Mouse (Mus musculus) kidney, postnatal 14 days (tissue): ENCODE results near the gene Lin28b.
A peak's percentile ranks its signal among the peaks of the same experiment; 100 is the strongest.
"Not testable (repeated sequence)": the region's sequence is repeated elsewhere in the genome, so short reads cannot be mapped to it uniquely, and the experiment has no call there.

Experiments used
- DNase-seq: peaks from one replicate; pipeline ENCODE4 v3.0.0; 2022; ENCODE audit warnings: mixed read lengths

The Lin28b gene

DNA sequence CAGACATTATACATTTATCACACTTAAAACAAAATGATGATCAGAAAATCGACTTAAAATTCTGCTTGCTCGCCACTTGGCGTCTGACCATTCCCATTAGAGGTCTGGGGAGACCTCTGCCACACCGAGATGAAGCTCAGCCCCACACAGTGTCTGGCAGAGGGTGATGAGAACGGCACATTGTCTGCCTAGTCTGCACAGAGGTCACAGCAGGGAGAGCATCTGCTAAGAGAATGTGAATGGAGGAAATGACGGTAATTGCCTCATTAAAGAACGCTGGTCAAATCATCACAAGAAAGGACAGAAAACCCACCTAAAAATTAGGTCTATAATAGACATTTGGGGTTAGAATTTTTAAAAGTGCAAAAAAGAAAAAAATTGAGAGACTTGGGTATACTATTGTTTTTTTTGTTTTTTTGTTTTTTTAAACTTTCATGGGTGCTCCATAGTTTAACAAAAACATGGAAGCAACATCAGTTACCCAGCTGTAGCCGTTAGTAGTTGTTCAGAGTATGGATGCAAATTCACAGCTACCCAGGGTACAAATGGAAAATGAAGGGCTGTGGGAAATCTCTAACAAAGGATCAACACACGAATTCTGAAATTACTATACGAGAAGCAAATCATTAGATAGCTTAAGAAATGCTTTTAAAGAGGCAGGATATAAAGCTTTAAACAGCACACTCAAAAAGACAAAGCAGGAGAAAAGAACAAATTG lies 75.4 kb downstream of the Lin28b start:
- DNase-seq = no peak

GRCm38 (mm10) chr10:45399702-45400243 lies 86.4 kb downstream of the Lin28b start:
- DNase-seq = no peak

DNA sequence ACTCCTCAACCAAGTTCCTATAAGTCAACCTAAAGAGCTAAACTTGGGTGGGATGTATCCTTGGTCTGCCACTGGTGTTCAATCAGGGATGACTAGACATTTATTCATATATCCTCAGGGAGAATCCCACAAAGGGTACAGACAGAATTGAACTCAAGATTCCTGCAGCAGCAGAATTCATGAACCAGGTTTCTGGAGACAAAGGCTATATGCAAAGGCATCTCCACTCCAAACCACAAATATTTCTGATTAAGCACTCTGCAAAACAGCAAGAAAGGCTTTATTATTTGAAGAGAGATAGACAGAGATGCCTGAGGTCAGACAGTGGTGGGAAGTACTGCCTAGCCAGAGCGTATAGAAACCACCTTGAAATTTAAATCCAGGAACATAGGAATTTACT lies 88.0 kb downstream of the Lin28b start:
- DNase-seq = no peak

GRCm38 (mm10) chr10:45382637-45382958 lies 103.6 kb downstream of the Lin28b start:
- no peak for DNase-seq

GRCm38 (mm10) chr10:45381937-45382636 lies 104.1 kb downstream of the Lin28b start:
- DNase-seq = no peak

GRCm38 (mm10) chr10:45378269-45378668 lies 107.9 kb downstream of the Lin28b start:
- DNase-seq = no peak

DNA sequence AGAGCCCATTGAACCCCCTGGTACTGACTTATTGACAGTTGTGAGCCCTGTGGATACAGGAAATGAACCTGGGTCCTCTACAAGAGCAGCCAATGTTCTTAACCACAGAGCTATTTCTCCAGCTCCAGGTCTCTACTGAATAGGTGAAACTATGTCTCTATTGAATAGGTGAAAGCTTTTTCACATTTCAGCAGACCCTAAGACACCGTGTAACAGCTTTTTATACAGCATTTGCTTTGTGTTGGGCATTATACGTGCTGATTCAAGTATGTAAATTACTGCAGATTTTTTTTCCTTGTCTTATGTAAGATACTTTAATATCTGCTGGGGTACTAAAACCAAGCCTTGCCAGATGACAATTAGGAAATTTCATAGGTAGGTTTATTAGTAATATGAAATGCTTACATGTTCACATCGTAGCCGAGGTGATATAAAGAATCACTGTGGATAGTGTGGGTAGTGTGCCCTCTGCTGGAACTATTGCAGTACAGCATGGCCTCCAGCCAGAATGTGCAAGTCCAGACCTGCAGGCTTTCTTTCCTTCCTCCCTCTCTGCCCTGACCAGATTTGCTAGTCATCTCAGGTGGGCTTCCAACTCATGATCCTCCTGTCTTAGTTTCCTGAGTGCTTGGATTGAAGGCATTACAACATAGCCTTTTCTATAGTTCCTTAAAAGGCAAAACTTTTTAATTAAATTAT lies 113.1 kb downstream of the Lin28b start:
- peak; percentile 69 for DNase-seq

- no peak for DNase-seq
Observed at GRCm38 (mm10) chr10:45370545-45370944, 115.7 kb downstream of the Lin28b start.

- no peak for DNase-seq
Observed at GRCm38 (mm10) chr10:45369639-45370038, 116.6 kb downstream of the Lin28b start.

GRCm38 (mm10) chr10:45366987-45367705 lies 119.0 kb downstream of the Lin28b start:
- no peak for DNase-seq

DNA sequence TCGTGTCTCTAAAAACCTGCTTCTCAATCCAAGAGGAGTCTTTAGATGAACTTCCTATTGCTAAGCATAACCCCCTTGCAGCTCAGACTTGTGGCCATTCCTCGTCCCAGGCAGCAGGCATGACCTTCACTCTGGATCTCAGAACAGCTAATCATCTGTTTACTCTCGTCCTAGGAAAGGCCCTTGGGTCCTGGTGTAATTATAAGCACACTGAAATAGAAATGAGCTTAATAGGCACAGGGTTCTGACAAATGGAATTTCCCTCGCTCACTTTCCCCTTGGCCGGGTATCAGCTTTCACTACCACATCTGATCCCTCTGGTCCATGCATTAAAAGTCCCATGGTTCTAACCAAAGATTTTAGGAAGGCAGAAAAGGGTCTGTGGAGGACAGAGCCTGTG lies 122.8 kb downstream of the Lin28b start:
- DNase-seq = no peak

- no peak for DNase-seq
Observed at GRCm38 (mm10) chr10:45356091-45356490, 130.1 kb downstream of the Lin28b start.

GRCm38 (mm10) chr10:45348143-45348542 lies 138.1 kb downstream of the Lin28b start:
- DNase-seq = not testable (repeated sequence)

- no peak for DNase-seq
Observed at GRCm38 (mm10) chr10:45345217-45345616, 141.0 kb downstream of the Lin28b start.

DNA sequence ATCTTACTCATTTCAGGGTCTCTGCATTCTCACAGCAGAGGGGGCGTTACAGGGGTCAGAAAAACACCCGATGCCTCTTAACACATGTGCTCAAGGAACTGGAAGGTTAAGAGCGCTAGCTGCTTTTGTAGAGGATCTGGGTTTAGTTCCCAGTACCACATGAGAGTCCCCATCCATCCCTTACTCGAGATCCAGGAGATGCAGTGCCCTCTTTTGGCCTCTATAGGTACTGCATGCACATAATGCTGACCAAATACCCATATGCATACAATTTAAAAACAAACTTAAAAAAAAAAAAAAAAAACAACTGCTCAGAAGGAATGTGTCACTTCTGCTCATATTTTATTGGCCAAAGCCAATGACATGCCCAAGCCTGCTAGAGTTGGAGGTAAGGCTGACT lies 141.8 kb downstream of the Lin28b start:
- no peak for DNase-seq

DNA sequence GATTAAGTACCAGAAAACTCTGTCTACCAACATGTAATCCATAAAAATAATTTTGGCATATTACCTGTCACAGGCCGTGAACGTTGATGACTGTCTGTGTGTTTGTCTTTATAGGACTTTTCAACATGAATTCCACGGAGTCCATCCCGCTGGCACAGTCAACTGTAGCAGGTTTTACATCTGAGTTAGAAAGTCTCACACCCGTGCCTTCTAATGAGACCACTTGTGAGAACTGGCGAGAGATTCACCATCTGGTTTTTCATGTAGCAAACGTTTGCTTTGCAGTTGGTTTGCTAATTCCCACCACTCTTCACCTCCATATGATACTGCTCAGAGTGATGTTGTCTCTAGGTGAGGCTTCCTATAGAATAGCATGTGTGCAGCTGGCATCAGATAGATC lies 147.1 kb downstream of the Lin28b start:
- no peak for DNase-seq

DNA sequence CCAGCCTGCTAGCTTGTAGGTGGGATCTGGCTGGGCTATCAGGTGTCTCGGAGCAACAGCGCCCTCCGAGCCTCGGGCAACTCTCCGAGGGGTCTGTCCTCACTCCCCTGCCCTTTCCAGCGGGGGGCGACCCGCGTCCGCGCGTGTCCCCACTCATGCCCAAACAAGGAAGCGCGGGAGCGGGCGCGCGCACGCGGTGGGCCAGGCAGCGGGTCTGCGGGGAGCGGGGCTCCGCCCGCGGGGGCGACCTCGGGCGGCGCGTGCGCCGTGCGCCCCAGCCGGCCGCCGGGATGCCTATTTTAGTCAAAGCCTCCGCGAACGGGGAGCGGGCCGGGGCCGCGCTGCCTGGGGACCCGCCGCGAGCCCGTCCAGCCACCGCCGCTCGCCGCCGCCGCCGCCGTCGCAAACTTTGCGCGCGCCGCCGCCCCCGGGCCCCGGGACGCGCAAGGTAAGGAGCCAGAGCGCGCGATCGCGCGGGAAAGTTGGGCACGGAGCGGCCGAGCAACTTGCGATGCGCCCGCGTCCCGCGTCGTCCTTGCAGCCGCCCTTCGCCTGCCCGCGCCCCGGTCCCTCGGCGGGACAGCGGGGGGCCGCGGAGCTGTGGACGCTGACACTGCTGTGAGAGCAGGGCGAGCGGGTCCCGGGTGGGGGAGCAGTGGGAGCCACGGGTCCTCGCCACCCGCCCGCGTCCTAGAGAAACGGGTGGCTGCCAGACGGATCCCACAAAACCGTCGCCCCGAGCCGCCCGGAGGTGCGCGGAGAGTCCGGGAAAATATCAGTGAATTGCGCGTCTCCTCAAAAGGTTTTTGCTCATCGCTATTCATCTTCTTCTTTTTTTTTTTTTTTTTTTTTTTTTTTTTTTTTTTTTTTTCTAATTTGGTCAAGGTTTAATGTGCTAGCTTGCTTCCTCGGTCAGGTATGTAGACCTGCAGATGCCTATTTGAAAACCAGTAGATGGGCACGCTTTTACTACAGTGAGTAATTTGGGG lies 150.5 kb downstream of the Lin28b start, which contains the start of gene Bves:
Gene Bves (plus strand): TSS at position 339 of the 989 bp plus-strand sequence.
- peak; percentile 28 for DNase-seq

- no peak for DNase-seq
Observed at GRCm38 (mm10) chr10:45334925-45335324, 151.3 kb downstream of the Lin28b start.

GRCm38 (mm10) chr10:45328196-45329000 lies 157.8 kb downstream of the Lin28b start:
- no peak for DNase-seq
